Mouse (Mus musculus) Patski (cell line): ENCODE data around the gene Tulp2. TPM values are rescaled to one million over a fixed set of nuclear protein-coding genes. Genes with fewer than 3 reads are reported as not detected.

Experiments used
- ATAC-seq: fragments of 100-300 bp; one replicate; pipeline ENCODE4 v1.8.0; 2021
- CTCF ChIA-PET: fragments of 350-600 bp; sonication (Branson Sonifier 250); formaldehyde crosslinking; loops from one replicate; lab custom pipeline; 2022; ENCODE audit warnings: inconsistent platforms; lab: Charles Lee
- POLR2A ChIA-PET: fragments of 350-600 bp; sonication (Branson Sonifier 250); formaldehyde crosslinking; loops from one replicate; lab custom pipeline; 2022; ENCODE audit warnings: antibody characterized with exemption, inconsistent platforms; lab: Charles Lee
- DNase-seq: peaks from one replicate; pipeline ENCODE4 v3.0.0-alpha.2; 2011; ENCODE audit warnings: low read depth, low spot score
- H3K27me3 ChIP-seq: fragments of 371-371 bp; one replicate; pipeline ENCODE4 v1.5.1; 2021
- CTCF ChIP-seq: fragments of 100-300 bp; IDR thresholded peaks from one replicate; pipeline ENCODE4 v1.5.1; 2021
- in situ Hi-C: fragments of 300-500 bp; cut with MboI; formaldehyde crosslinking; loops from 3 replicates; pipeline ENCODE4 v1.11.1; 2018; ENCODE audit warnings: low pct_unique_long_range_greater_than_20kb, mixed read lengths
- polyA plus RNA-seq: library from polyadenylated mRNA; unstranded; gene quantifications from one replicate; pipeline ENCODE4 v1.2.3, GENCODE M21; 2021

Tulp2 gene
- polyA plus RNA-seq, 1 experiment from 2014 or later: 0.47 TPM

DNA sequence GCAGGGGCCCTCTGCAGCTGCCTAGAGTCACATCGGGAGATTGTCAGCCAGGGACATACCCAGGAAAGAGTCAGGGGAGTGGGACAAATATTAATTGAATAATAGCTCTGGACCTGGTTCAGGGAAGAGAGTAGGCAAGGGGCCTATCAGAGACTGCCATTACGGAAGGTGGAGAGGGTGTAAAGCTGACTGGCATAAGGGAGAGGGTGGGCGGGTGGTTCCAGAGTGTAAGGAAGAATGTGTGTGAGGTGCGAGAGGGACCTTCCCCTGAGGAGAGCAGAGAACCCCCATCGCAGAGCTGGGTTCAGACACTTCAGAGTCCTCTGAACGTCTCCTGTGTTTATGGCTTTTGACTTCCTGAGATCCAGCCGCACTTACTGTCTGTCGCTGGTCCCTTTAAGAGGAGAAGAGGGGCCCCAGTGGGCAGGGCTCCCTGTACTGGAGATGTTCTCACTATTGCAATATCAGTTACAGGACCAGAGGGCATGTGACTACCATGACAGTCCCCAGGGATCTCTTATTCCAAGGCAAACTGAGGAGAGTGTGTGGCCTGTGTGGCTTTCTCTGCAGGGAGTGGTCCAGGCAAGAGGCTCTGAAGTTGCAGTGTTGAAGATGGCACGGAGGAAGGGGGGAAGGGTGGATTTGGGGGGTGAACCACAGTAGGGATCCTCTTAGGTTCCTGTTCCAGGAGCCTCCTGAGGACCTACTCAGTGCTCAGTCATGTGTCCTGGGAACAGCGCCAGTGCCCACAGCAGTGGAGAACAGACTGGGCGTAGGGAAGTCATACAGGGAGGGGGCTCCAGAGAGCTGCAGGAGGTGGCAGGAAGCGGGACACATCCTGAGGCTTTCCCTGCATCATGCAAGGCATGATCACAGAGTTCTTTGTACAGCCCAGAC lies 80.2 kb downstream of the Tulp2 start:
- POLR2A ChIA-PET: interaction anchor here (0.7 to 1.1 kb wide), 3 partner anchors 21 to 96 kb away, joined by 3 to 4 read pairs (median 3); no protein-coding TSS in a partner anchor
- ATAC-seq (no peak), DNase-seq (no peak)
- CTCF ChIA-PET: interaction anchor here (0.7 to 8.6 kb wide), 12 partner anchors 9 to 121 kb away, joined by 3 to 116 read pairs (median 4); no protein-coding TSS in a partner anchor
- no peaks in the 10 kb centered on the region for H3K27me3 ChIP-seq
- in situ Hi-C loops: loop anchor here (5.0 to 10.0 kb wide), 2 partner anchors 85 to 123 kb away; partner anchors contain the start of gene Ntn5
- TF ChIP-seq CTCF: no peak

DNA sequence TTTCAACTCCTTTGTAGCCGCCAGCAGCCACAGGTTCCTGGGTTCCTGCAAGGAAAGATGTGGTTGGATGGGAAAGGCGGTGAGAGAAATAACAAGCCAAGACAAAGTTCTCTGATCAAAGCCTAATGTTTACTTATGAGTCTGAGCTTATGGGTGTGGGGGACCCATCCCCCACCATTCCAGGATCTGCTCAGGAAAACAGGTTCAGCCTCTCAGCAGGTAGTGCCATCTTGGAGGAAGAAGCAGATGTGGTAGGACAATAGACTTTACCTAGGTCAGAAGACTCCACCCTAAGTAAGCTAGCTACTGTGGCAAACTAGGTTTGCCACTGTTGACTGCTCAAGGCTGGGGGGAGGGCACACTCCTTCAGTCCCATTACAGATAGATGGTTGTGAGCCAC lies 83.1 kb downstream of the Tulp2 start:
- H3K27me3 ChIP-seq: no peaks in the 10 kb centered on the region
- POLR2A ChIA-PET: interaction anchor here (0.5 kb wide), 1 partner anchor 90 kb away, joined by 3 read pairs; no protein-coding TSS in a partner anchor
- in situ Hi-C loops: loop anchor here (5.0 to 10.0 kb wide), 2 partner anchors 88 to 120 kb away; partner anchors contain the start of gene Ntn5
- ATAC-seq (no peak), DNase-seq (no peak)
- TF ChIP-seq CTCF: no peak
- CTCF ChIA-PET: interaction anchor here (1.5 to 4.5 kb wide), 3 partner anchors 9 to 93 kb away, joined by 4 to 16 read pairs (median 7); no protein-coding TSS in a partner anchor

DNA sequence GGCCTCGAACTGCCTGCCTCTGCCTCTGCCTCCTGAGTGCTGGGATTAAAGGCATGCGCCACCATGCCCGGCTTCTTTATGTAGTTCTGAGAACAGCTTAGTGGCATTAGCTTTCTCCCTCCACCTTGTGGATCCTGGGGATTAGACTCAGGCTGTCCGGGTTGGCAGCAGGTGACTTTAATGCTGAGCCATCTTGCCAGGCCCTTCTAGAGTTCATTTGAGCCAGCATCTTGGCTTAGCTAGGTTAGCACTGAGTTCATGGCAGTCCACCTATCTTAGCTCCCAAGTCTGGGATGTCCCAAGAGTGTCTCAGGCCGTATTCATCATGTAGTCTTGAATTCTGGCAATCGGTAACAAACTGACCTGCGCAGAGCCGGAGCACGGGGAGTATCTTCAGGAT lies 83.8 kb downstream of the Tulp2 start:
- no peaks in the 10 kb centered on the region for H3K27me3 ChIP-seq
- TF ChIP-seq CTCF: no peak
- CTCF ChIA-PET: interaction anchor here (1.2 to 4.5 kb wide), 4 partner anchors 10 to 94 kb away, joined by 4 to 16 read pairs (median 6); no protein-coding TSS in a partner anchor
- POLR2A ChIA-PET: no interaction called here
- DNase-seq (no peak), ATAC-seq (no peak)
- in situ Hi-C loops: loop anchor here (10.0 kb wide), 1 partner anchor 119 kb away; the partner anchor contains the start of gene Ntn5

DNA sequence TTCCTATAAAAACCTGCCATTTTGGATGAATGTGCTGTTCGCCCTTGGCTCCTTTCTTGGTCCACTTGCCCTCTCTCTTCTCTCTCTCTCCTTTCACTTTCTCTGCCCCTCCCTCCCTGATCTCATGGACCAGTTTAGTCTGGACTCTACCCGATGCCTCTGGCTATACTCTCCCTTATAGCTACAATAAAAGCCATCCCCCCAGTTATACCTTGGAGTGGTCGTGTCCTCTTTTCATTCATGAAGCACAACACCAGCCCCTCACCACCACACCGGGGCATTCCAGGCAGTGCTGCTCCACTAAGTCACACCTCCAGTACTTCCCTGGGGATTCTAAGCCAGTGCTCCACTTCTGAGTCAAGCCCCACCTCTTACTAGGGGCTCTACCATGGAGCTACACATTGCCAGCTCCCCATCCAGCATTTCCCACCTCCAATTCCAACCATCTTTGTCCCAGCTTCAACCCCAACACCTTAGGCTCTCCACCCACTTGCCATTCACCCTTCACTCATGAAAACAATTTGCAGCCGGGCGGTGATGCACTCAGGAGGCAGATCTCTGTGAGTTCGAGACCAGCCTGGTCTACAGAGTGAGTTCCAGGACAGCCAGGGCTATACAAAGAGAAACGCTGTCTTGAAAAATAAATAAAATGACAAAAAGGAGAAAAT lies 85.6 kb downstream of the Tulp2 start:
- DNase-seq: no peak
- POLR2A ChIA-PET: interaction anchor here (0.9 kb wide), 1 partner anchor 76 kb away, joined by 3 read pairs; no protein-coding TSS in a partner anchor
- in situ Hi-C loops: loop anchor here (10.0 kb wide), 1 partner anchor 118 kb away; the partner anchor contains the start of gene Ntn5
- CTCF ChIA-PET: interaction anchor here (1.9 to 4.5 kb wide), 3 partner anchors 11 to 116 kb away, joined by 6 to 16 read pairs (median 7); partner anchors contain the start of gene Ntn5
- no peak for TF ChIP-seq CTCF
- no peak for ATAC-seq
- H3K27me3 ChIP-seq: no peaks in the 10 kb centered on the region

DNA sequence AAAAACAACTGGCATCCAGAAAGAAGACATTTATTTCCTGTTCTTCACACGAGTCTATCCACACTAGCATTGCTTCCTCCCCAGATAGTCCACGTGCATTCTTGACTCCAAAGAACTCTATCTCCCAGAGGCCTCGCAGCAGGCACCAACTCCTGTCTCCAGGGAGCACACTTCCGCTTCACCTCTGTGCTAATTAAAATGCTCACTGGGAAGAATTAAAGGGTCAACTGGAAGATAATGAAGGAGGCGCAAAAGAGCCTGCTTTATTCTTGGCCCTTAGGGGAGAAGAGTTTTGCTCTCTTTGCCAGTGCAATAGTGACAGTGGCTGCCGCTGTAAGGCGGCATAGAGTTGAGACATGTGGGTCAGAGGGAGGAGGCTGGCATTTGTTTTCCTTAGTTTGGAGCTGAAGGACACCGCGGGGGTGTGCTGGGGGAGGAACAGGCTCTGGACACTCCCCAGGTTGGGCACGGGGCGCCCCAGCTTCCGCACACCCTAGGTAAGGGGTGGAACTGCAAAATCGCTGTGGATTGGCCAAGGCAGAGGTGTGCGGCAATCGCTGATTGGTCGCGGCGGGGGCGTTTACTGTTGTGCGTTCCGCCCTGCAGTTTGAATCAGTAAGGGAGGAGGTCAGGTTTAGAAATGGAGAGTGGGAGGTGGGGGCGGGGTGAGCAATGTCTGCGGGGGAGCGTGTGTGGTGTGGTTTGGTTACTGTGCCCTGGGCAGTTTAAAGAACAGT lies 86.3 kb downstream of the Tulp2 start:
- peak; percentile 79 for ATAC-seq
- no peak for TF ChIP-seq CTCF
- POLR2A ChIA-PET: no interaction called here
- no peaks in the 10 kb centered on the region for H3K27me3 ChIP-seq
- in situ Hi-C loops: loop anchor here (10.0 kb wide), 1 partner anchor 117 kb away; the partner anchor contains the start of gene Ntn5
- DNase-seq: peak; percentile 24
- CTCF ChIA-PET: interaction anchor here (0.7 to 4.5 kb wide), 4 partner anchors 12 to 115 kb away, joined by 3 to 16 read pairs (median 6); partner anchors contain the start of gene Ntn5

DNA sequence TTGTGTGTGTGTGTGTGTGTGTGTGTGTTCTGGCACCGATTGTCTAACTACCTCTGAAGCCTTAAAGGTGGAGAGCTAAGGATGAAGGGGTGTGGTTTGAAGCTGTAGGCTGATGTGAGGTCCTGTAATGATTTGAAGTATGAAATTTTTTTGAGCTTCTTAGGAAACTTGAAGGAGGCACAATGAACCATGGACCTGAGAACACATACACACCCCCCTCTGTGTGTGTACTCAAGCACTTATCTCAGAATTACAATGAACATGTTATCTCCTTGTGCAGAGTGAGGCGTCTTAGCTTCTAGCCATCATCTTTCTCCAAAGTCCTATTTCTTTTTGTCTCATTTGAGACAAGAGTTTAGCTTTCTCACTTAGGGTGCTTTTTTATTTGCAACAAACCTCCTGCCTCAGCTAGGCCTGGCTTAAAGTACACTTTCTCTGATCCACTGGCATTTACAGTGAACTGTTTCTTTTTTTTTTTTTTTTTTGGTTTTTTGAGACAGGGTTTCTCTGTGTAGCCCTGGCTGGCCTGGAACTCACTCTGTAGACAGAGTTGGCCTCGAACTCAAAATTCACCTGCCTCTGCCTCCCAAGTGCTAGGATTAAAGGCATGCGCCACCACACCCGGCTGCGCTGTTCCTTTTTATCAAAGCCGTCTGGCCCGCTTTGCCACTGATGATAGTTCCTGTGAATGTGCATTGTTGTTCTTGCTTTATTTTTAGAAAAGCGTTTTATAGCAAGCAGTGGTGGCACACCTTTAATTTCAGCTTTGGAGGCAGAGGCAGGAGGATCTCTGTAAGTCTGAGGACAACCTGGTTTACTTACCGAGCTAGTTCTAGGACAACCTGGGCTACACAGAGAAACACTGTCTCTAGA lies 87.2 kb downstream of the Tulp2 start:
- CTCF ChIA-PET: interaction anchor here (0.7 to 4.5 kb wide), 4 partner anchors 13 to 114 kb away, joined by 3 to 16 read pairs (median 6); partner anchors contain the start of gene Ntn5

DNA sequence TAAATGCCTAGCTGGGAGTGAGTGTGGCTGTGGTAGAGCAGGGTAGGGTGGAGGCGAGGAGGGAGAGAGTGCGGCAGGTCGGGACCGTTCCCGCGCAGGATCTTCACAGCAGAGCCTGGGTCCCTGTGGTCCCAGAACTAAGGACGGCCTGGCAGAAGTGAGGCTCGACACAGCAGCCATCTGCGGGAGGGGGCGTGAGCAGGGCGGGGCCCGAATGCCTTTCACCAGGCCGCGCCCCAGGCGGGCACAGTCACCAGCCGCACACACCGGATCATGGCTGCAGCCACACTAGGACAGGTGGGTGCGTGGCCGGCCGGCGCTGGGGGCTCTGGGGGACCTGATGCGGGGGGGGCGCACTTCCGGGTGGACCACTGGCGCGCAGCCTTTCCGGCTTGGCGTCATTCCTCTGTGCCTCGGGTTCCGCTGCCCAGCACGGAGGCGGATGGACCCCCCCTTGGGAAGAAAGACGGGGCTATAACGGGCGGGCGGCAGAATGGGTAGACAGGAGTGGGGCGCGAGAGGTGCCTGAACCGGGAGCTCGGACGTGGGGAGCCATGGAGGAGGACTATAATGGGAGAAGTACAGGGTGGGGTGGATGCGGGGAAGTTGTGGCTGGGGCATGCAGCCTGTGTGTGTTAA lies 88.5 kb downstream of the Tulp2 start, which contains the start of gene Bcat2:
Gene Bcat2 (plus strand): TSS at position 51 of the 639 bp plus-strand sequence.
- ChIA-PET CTCF (interaction anchor here (1.9 to 2.8 kb wide), 2 partner anchors 9 to 19 kb away, joined by 6 to 16 read pairs; no protein-coding TSS in a partner anchor), POLR2A (no interaction called here)
- in situ Hi-C loops: no loop called here
- no peaks in the 10 kb centered on the region for H3K27me3 ChIP-seq
- TF ChIP-seq CTCF: no peak
- DNase-seq (no peak), ATAC-seq (peak; percentile 55)

More for the DNA sequence above, 87.2 kb downstream of the Tulp2 start:
- H3K27me3 ChIP-seq: no peaks in the 10 kb centered on the region
- ATAC-seq (no peak), DNase-seq (no peak)
- no peak for TF ChIP-seq CTCF
- POLR2A ChIA-PET: no interaction called here
- in situ Hi-C loops: loop anchor here (10.0 kb wide), 1 partner anchor 116 kb away; the partner anchor contains the start of gene Ntn5

DNA sequence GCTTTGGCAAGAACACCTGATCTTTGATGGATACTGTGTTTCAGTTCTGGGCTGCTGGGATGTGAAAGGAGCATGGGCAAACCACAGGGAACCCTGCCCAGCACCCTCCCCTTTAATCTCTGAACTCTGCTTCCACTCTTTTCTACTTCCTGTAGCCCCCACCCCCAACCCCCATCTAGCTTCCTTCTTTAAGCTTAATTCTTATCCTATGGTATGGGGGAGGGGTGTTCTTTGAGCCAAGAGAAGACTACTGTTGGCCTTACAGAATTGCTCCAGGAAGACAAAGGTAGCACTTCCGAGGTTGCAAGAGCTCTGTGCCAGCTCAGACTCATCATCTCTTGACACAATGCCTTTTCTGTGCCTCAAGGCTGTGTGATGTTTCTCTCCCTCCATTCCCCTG lies 90.3 kb downstream of the Tulp2 start:
- TF ChIP-seq CTCF: no peak
- in situ Hi-C loops: no loop called here
- CTCF ChIA-PET: interaction anchor here (1.0 to 2.8 kb wide), 6 partner anchors 9 to 110 kb away, joined by 3 to 16 read pairs (median 6); no protein-coding TSS in a partner anchor

More for the DNA sequence above, 90.3 kb downstream of the Tulp2 start:
- POLR2A ChIA-PET: interaction anchor here (1.3 kb wide), 1 partner anchor 106 kb away, joined by 4 read pairs; no protein-coding TSS in a partner anchor
- ATAC-seq (no peak), DNase-seq (no peak)
- H3K27me3 ChIP-seq: no peaks in the 10 kb centered on the region

Other genes with a start within 250 kb of the Tulp2 start
- gene Cd37, start 242.8 kb upstream of the Tulp2 start, polyA plus RNA-seq: 0.81 TPM
- gene Slc6a16, start 240.8 kb upstream of the Tulp2 start, polyA plus RNA-seq: not detected
- not detected for gene Slc6a21, start 204.4 kb upstream of the Tulp2 start, polyA plus RNA-seq
- gene Trpm4, start 148.1 kb upstream of the Tulp2 start, polyA plus RNA-seq: 15.0 TPM
- gene Hrc, start 146.6 kb upstream of the Tulp2 start, polyA plus RNA-seq: 0.06 TPM
- gene Ppfia3, start 114.9 kb upstream of the Tulp2 start, polyA plus RNA-seq: 4.1 TPM
- 4.7 TPM for gene Lin7b, start 111.3 kb upstream of the Tulp2 start, polyA plus RNA-seq
- 328 TPM for gene Snrnp70, start 86.1 kb upstream of the Tulp2 start, polyA plus RNA-seq
- 0.27 TPM for gene Kcna7, start 76.2 kb upstream of the Tulp2 start, polyA plus RNA-seq
- gene Ntf5, start 68.2 kb upstream of the Tulp2 start, polyA plus RNA-seq: 3.0 TPM
- gene Lhb, start 61.1 kb upstream of the Tulp2 start, polyA plus RNA-seq: 0.14 TPM
- gene Gys1, start 47.0 kb upstream of the Tulp2 start, polyA plus RNA-seq: 59.3 TPM
- gene Ruvbl2, start 43.8 kb upstream of the Tulp2 start, polyA plus RNA-seq: 82.1 TPM
- 15.6 TPM for gene Ftl1, start 22.0 kb upstream of the Tulp2 start, polyA plus RNA-seq
- 201 TPM for gene Bax, start 15.0 kb upstream of the Tulp2 start, polyA plus RNA-seq
- not detected for gene Gm45808, start 4.9 kb downstream of the Tulp2 start, polyA plus RNA-seq
- gene Dhdh, start 6.9 kb downstream of the Tulp2 start, polyA plus RNA-seq: 0.06 TPM
- 506 TPM for gene Nucb1, start 28.5 kb downstream of the Tulp2 start, polyA plus RNA-seq
- gene Ppp1r15a, start 44.4 kb downstream of the Tulp2 start, polyA plus RNA-seq: 123 TPM
- 2.2 TPM for gene Plekha4, start 44.5 kb downstream of the Tulp2 start, polyA plus RNA-seq
- gene Hsd17b14, start 73.0 kb downstream of the Tulp2 start, polyA plus RNA-seq: 1.6 TPM
- 57.2 TPM for gene Bcat2, start 88.3 kb downstream of the Tulp2 start, polyA plus RNA-seq
- gene Fgf21, start 133.6 kb downstream of the Tulp2 start, polyA plus RNA-seq: 0.14 TPM
- 0.91 TPM for gene Fut1, start 135.4 kb downstream of the Tulp2 start, polyA plus RNA-seq
- gene Izumo1, start 139.9 kb downstream of the Tulp2 start, polyA plus RNA-seq: 0.12 TPM
- gene Rasip1, start 145.6 kb downstream of the Tulp2 start, polyA plus RNA-seq: 1.6 TPM
- 0.40 TPM for gene Mamstr, start 158.1 kb downstream of the Tulp2 start, polyA plus RNA-seq
- gene Fut2, start 184.5 kb downstream of the Tulp2 start, polyA plus RNA-seq: 0.23 TPM
- gene Ntn5, start 202.1 kb downstream of the Tulp2 start, polyA plus RNA-seq: 2.3 TPM
- 4.4 TPM for gene Sec1, start 212.5 kb downstream of the Tulp2 start, polyA plus RNA-seq
- gene Car11, start 218.0 kb downstream of the Tulp2 start, polyA plus RNA-seq: 43.7 TPM
- gene Dbp, start 223.2 kb downstream of the Tulp2 start, polyA plus RNA-seq: 73.2 TPM
- 807 TPM for gene Rpl18, start 233.6 kb downstream of the Tulp2 start, polyA plus RNA-seq
- 28.0 TPM for gene Sphk2, start 236.1 kb downstream of the Tulp2 start, polyA plus RNA-seq
- gene Fam83e, start 239.3 kb downstream of the Tulp2 start, polyA plus RNA-seq: 0.04 TPM
- not detected for gene Spaca4, start 243.9 kb downstream of the Tulp2 start, polyA plus RNA-seq